Mouse (Mus musculus) E14TG2a.4 (cell line): ENCODE measurements around the gene Lep.

ENCODE experiments used
- CTCF ChIP-seq: conservative IDR thresholded peaks from 2 replicates; pipeline ENCODE4 v1.5.1; 2014; ENCODE audit warnings: low read length
- POU5F1 ChIP-seq: IDR thresholded peaks from 2 replicates; pipeline ENCODE4 v1.6.1; 2014; ENCODE audit warnings: low read length, borderline replicate concordance

GRCm38 (mm10) chr6:29056377-29056776 lies 3.6 kb upstream of the Lep start:
- TF ChIP-seq CTCF (no peak), POU5F1 (no peak)
